Mouse (Mus musculus) spleen, adult 2 months (tissue): ENCODE results near the gene Rin2.

Source experiments
- CTCF ChIP-seq: fragments of 200-500 bp; IDR thresholded peaks from 2 replicates; pipeline ENCODE4 v1.5.1; 2011; ENCODE audit warnings: mild to moderate bottlenecking, inconsistent platforms; ENCODE audit not compliant: insufficient read depth, insufficient read length, insufficient replicate concordance; ENCODE audit errors: extremely low read depth
- POLR2A ChIP-seq: fragments of 200-500 bp; IDR thresholded peaks from 2 replicates; pipeline ENCODE4 v1.6.1; 2011; ENCODE audit warnings: low read depth, low read length, inconsistent platforms

DNA sequence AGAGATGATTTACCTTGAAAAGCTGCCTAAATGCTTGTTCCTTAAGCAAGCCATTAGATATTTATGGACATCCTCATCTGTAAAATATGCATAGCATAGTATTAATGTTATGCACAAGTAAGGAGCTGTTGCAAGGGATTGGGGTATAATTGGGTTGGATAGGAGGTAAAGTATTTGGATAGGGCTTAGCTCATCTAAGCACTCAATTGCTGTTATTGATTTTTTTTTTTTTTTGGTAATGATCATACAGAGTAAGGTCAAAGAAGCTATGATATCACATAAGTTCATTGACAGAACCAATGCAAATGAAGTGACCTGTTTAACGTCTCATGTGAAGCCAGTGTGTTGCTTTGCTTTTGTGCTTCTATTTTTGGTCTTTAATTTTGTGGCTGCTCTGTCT, 198.9 kb downstream of the Rin2 start:
- TF ChIP-seq CTCF = no peak
- TF ChIP-seq POLR2A = no peak
